Mouse (Mus musculus) kidney, adult 18-20 months (tissue): ENCODE results near the gene Pcnx.
A peak's percentile ranks its signal among the peaks of the same experiment; 100 is the strongest.

Experiments used
- DNase-seq: peaks from one replicate; pipeline ENCODE4 v3.0.0; 2021

Pcnx gene

DNA sequence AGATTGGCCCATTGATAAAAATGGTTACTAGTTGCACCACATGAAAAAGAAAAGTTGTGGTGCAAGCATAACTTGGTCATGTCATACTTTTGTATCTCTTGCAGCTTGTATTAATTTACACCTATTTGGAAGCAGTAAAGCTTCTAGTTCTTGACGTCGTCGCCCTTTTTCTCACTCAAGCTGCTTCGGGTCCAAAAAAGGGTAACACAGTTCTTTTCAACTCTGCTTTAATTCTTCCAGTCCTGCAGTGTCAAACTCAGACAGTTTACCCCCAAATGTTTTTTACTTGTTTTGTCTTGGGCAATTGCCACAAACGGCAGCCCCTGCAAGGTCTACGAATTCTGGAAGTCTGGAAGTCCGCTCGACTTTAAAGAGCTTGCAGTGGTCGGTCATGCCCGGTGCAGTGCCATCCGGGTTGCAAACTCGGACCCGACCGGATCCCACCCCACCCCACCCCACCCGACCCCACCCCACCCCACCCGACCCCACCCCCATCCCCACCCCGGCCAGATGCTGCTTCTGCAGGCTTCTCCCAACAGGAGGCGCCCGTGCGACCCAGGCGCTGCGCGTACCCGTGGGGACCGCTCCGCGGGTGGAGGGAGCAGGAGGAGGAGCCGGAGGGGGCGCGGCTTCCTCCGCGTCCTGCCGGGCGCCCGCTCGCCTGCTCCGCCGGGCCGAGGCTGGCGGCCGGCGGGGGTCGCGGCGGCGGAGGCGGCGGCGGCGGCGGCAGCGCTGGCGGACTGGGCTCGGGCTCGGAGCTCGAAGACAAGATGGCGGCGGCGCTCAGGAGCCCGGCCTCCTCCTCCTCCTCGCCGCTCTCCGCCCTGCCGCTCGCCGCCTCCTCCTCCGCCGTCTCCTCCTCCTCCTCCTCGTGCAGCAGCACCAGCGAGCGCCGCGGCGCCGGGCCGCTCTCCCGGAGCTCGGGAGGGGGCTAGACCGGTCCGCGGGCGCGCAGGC lies at the start of gene Pcnx:
TSS of gene Pcnx (plus strand) at position 673 of the 957 bp plus-strand sequence.
- DNase-seq = peak; percentile 84

DNA sequence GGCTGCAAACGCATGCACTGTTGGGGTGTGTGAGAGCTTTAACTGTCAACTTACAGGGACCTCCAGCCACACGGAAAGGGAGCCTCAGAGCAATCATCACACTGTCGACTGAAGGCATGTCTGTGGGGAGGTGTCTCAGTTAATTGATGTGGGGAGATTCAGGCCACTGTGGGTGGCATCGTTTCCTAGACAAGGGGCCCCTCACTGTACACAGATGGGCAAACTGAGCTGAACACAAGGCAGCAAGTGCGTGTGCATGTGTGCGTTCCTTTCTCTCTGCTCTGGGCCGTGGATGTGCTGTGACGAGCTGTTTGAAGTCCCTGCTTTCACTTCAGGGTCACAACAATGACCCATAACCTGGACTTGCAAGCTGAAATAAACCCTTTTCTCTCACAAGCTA lies 49.4 kb upstream of the Pcnx start:
- no peak for DNase-seq

GRCm38 (mm10) chr12:81814742-81815141 lies 45.1 kb upstream of the Pcnx start:
- no peak for DNase-seq

GRCm38 (mm10) chr12:81816330-81817125 lies 43.3 kb upstream of the Pcnx start:
- DNase-seq = no peak

DNA sequence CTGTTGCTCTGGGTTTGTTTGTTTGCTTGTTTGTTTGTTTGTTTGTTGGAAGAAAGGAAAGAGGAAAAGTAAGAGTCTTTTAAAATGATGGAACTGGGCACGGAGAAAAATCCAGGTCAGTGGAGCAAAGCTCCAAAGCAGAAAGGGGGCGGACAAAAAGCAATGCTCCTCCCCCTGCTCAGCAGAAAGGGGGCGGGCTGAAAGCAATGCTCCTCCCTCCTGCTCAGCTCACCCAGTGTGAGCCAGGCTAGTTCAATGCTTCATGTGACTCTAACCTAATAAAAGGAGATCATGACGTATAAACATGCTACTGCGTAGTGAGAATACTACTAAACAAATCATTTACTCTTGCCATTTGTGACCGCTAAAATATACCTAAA lies 42.7 kb upstream of the Pcnx start:
- no peak for DNase-seq

DNA sequence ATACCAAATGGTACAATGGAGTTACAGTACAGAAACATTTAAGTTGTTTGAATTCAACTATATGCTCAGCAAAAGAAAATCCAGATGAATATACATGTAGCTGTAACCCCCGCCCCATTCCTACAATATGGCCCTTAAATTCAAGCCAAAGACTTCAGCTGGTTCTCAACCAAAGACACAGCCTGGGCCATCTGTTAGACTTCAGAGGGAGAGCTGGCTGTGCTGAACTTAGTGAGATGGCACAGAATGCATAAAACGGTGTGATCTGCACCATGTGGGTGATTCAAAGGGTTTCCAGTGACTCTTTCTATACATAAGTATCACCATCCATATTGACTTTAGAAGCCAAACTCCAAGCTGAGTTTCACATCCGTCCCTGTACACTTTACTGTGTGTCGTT lies 39.1 kb upstream of the Pcnx start:
- DNase-seq = no peak

GRCm38 (mm10) chr12:81822176-81822575 lies 37.6 kb upstream of the Pcnx start:
- no peak for DNase-seq

DNA sequence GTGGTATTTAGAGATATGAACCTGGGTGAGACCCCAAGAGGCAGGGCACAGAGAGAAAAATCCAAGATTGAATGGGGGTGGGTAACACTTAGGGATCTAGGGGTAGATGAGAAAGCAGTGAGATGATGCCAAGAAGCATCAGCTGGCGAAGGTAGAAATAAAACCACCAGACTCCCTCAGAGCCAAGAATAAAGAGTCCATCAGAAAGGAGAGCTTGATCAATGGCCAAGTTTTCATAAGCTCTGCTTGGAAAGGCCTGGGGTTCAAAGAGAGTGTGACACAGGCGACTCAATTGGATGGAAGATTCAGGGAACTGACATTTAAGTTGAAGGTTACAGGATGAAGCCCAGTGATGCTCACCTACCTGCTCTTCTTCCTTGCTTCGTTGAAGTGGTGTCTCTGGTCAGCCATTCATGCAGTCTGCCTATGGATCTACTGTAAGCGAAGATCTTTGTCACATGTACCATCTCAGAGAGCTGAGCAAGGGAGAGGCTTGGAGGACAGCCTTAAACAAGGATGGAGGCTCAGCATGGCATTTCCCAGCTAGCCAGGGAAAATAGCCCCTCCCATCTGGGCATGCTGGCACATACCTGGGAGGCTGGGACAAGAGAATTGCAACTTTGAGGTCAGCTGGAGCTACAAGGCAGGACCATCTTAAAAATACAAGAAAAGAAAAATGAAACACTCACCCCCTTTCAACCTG lies 36.9 kb upstream of the Pcnx start:
- DNase-seq = no peak

DNA sequence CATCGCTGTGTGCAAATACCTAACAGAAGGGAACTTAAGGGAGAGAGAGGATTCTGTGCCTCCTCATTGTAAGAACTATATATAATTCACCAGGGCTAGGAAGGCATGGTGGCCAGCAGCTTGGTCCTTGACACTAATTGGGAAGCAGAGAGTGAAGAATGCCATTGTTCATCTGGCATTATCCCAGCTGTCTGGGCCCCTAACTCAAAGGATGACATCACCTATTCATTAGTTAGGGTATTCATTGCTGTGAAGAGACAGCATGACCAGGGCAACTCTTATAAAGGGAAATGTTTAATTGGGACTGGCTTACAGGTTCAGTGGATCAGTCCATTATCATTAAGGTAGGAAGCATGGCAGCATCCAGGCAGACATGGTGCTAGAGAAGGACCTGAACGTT lies 31.5 kb upstream of the Pcnx start:
- DNase-seq = no peak

DNA sequence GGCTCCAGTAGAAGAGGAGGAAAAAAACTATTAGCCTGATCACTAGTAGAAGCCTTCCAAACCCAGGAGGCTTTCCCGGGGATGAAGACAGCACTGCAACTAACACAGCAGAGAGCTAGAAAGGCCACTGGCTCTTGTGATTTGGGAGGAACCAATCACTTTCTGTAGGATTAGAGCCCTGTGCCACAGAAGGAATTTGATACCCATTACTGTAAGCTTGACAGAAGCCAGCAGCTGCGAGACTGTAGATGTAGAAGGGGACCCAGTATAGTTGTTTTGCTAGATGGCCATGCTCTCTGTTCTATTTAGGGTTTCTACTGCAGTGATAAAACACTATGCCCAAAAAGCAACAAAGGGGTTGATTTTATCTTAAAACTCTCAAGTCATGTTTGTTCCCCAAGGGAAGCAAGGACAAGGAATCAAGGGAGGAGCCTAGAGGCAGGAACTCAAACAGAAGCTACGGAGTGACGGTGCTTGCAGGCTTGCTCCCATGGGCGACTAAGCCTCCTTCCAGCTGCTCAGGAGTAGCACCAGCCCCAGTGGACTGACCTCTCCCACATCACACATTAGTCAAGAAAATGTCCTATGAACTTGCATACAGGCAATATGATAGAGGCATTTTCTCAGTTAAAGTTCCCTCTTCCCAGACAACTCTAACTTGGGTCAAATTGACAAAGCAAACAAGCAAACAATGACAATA lies 27.6 kb upstream of the Pcnx start:
- no peak for DNase-seq

DNA sequence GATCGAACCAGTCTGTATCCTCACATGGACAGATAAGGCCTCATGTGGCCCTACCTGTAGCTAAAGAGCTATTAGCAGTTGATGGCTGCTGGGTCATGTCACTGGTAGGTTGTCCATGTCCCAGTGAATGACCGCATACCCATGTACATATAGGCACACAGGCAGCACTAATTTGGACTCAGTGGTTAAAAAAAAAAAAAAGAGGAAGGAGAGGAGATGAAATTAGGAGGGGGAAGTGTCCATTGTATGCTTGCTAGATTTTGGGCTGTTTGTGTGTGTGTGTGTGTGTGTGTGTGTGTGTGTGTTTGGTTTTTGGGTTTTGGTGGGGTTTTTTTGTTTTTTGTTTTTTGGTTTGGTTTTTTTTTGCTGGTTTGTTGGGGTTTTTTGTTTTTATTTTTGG lies 26.7 kb upstream of the Pcnx start:
- no peak for DNase-seq

DNA sequence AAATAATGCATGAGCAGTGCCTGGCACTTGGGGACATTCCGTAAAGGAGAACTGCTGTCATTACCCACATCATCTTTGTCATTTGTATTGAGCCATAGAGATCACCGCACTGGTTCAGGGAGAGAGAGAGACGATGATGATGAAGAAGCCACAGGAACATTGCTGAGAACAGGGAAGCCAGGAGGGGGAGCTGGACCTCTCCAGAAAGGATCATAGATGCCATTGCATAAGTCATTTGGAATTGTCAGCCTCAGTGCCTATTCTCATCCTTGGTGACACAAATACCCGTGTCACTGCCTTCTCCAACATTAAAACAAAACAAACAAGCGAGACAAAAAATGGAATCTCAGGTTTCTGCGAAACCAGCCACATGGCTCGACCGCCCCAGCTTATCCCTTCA lies 23.7 kb upstream of the Pcnx start:
- peak; percentile 13 for DNase-seq

DNA sequence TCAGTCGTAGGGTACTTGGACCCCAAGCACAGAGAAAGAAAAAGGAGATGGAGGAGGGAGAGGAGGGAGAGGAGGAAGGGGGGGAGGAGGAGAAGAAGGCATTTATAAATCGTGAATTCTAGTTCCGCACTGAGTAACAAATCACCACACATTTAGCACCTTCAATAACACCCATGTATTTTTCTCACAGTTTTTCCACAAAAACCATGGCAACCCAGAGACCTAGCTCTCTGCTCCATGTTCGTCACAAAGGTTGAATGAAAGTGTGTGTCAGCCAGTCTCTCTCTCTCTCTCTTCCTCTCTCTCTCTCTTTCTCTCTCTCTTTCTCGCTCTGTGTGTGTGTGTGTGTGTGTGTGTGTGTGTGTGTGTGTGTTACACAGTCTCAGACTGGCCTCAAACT lies 22.4 kb upstream of the Pcnx start:
- no peak for DNase-seq

DNA sequence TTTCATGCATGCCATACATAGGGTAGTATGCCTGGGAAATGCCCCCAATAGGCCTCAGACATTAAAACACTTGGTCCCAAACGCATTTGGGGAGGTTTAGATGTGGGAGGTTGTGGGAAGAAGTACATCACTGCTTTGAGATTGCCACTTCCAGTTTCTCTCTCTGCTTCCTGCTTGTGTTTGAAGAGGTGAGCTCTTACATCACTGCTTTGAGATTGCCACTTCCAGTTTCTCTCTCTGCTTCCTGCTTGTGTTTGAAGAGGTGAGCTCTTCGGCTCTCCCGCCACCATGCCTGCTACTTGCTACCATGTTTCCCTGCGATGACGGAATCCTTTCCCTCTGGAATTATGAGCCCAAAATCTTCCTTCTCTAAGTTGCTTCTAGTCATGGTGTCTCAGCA lies 20.2 kb upstream of the Pcnx start:
- no peak for DNase-seq

- DNase-seq = no peak
These were observed 18.8 kb upstream of the Pcnx start for GRCm38 (mm10) chr12:81841046-81841445.

DNA sequence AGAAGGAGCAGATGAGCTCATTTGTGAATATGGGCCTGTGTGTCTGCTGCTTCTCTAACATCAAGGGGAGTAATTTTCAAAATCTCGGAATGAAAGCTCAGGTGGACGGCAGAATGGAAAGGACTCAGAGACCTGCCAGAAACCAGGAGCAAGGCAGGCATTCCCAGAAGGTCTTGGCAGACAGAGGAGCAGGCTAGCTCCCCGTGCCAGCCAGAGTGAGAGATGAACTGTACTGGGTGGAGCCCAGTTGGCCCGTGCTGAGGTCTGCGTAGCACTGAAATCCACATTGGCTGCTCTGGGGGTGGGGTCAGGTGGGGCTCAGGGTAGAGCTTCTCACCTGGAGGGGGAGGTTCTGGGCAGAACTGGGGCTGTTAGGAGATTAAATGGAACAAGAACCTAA lies 16.3 kb upstream of the Pcnx start:
- no peak for DNase-seq

DNA sequence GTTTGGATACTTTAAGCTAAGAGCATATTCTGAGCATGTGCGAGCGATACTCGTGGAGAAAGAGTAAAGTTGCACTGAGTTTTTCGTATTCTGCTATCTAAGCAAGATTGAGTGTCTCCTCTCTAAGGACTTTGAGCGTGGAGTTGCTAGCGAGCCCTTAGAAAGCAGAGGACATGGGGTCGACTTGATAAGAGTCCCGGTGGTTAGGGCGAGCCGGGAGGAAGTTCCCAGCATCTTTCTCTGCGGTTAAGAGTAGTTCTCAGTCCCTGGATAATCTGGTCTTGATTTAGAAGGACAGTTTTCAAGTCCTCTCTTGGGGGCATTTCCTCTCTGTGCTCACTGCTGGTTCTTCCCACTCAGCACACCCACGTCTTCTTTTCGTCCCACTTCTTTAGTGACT lies 15.3 kb upstream of the Pcnx start:
- no peak for DNase-seq

GRCm38 (mm10) chr12:81844981-81845380 lies 14.8 kb upstream of the Pcnx start:
- no peak for DNase-seq

DNA sequence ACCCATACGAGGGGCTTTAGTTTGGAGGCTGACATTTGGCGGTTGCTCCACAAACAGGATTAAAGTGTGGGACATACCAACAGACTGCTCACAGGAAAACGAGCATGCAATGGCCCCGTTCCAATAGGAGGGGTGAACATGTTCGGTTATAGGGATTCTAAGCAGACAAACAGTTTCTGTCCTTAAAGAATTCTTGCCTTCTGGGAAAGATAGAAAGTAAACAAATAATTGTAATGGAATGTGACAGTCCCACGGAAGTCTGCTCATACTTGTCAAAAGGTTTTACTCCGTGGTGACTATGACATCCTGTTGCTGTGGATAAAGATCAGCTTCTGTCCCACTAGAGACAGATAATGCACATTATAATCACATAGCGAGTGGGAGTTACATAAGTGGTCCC lies 10.2 kb upstream of the Pcnx start:
- DNase-seq = no peak

DNA sequence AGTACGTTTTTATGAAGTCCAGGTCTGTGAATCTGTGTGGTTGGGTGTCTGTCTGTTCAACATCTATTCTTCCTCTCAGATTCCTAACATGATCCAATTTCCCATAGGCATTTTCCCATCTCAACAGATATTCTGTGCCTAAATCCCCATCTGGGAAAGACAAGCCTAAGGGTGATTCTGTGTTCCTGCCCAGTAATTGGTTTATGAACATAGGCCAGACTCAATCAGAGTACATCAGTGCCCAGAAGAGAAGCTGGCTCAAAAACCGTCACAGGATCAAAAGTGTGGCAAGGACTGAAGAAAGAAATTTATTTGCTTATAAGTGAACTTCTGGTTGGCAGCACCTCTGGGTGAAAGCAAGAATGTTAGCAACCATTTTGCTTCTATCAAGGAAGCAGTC lies 7.3 kb upstream of the Pcnx start:
- no peak for DNase-seq

DNA sequence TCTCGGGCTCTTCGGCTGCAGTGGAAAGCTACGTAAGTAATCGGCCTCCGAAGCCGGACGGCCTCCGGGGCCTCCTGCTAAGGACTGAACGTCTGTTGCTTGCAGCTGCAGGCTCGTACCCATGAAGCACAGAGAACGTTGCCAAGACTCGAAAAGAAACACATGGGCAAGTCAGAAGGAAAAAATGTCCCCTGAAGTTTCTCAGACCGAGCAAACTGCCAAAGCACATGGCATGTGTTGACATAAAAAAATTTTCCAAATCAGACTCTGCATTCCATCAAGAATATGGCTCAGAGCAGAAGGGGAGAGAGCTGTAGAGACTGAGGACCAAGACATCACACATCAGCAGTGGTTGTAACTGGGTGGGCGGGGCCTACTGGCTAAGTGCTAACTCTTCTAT lies 6.8 kb upstream of the Pcnx start:
- DNase-seq = no peak

- no peak for DNase-seq
These were observed 6.3 kb upstream of the Pcnx start for GRCm38 (mm10) chr12:81853543-81853942.

- DNase-seq = no peak
These were observed 4.8 kb upstream of the Pcnx start for GRCm38 (mm10) chr12:81855031-81855430.
